Mouse (Mus musculus) kidney, adult 9 months (tissue): ENCODE measurements around the gene Donson.
A peak's percentile ranks its signal among the peaks of the same experiment; 100 is the strongest.
"Not testable (repeated sequence)": the region's sequence is repeated elsewhere in the genome, so short reads cannot be mapped to it uniquely, and the experiment has no call there.

Source experiments
- DNase-seq: peaks from one replicate; pipeline ENCODE4 v3.0.0; 2022

The Donson gene

DNA sequence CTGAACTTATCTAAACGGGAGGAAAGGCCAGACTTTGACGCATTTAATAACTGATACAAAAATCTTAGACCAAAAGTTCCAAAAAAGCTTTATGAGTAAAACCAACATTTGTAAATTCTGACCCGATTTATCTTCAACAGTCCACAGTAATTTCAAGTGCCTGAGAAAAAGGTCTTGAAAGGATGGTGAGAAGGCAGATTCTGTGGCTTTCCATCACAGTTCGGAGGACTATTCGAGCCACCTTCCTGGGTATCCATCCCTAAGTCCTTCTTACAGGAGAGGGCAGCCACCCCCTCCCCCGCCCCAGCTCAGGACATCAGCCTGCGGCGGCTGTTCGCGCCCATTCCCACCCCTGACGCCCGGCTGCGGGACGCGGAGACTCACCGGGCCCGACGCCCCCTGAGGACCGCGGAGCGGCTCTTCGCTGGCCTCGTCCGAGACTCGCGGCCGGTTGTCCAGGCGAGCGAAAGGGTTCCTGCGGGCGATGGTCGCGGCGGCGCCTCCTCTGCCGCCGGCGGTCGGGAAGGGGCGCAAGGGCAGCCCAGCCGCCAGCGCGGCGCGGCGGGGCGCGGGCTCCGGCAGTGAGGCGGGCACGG, 449 bp downstream of the Donson start:
- no peak for DNase-seq

DNA sequence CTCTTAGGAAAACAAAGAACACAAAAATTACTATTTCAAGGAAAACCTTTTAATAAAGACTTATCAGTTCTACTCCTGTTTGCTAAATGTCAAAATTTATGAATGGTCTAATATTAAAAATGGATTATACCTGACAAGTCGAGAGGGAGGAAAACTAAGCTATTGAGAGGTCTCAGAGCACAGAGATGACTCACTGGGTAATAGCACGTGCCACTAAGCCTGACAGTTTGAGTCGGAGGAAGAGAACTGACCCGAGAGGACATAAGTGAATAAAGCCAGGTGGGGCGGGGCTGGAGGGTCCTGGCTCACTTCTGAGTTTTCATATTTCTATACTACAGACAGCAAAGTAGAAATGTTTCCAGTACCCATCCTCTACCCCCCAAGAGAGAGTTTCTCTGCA, 2.2 kb downstream of the Donson start:
- no peak for DNase-seq

DNA sequence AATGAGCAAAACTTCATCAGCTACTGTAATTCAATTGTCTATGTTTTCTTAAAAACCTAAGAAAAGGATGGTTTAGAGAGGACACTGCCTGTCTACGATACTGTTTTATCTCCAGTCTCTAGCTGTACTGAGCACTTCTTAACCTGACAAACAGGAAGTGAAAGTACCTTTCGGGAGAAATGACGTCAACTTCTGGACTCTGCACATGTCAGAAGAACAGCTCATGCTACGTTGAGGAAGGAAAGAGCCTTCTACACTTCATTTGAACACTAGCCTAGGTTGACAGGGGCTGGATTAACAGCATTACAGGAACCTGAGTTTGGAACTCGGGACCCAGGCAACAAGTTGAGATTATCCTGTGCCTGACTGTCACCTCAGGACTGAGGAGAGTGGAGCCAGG, 3.0 kb downstream of the Donson start:
- no peak for DNase-seq

DNA sequence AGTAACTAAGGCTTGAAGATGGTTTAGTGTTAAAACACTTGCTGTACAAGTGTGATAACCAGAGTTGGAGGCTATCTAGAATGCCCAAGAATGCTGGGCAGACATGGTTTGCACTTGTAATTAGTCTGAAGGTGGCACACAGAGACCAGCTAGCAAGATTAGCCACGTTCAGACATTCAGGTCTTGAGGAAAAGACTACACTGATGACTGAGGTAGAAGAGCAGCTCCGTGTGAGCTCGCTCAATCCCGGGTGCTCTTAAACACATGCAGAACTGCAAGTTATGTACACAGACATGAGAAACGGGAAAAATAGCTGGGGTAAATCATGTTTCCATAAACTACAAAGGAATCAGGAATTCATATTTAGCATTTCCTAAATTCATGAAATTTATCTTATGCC, 7.9 kb downstream of the Donson start:
- no peak for DNase-seq

DNA sequence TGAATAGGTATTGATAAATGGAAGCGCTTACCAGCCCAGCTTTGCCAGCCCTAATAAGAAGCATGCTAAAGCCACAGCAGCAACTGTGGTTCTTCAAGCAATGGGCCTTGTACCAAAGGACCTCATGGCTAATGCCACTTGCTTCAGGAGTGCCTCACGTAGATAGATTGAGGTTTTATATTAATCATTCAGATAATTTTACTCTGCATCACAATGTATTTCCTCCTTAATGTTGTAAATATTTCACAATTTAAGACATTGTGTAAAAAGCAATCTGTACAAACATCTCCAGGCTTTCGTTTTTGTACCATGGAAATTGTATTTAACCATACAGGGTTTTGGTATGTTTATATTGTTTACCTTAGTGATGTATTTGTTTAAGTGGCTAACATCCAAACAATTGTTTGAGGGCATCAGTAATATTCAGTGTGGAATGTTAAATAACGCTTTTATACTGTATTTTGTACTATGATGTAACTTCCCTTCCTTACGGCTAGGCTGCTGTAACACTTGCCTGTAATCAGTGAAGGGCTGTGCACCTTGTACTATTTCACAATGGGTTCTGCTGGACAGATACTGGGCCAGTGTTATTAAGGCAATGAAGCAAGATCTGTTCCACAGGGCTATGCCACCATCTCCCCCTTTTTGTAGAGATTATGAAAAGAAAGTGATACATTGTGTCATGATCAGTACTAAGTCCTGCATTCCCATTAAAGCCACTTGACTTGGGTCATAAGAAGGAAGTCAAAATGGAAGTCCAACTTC, 10.2 kb downstream of the Donson start:
- no peak for DNase-seq

DNA sequence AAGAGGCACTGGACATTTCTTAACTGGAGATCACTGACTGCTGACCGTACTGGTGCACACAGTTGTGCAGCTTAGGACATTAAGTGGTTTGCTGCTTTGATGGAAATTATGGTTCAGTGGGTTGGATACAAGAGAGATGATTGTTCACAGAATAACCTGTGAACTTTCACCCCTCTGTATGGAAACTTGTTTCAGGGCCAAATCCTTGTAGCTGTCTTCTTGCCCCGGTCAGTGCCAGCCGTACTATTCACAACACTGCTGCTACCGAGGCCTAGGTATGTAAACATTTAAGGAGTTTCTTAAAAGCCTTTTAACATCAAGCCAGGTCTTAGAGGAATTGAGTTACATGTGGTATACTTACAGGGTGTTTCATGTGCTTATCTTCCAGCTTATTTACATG, 14.1 kb downstream of the Donson start:
- peak; percentile 51 for DNase-seq

DNA sequence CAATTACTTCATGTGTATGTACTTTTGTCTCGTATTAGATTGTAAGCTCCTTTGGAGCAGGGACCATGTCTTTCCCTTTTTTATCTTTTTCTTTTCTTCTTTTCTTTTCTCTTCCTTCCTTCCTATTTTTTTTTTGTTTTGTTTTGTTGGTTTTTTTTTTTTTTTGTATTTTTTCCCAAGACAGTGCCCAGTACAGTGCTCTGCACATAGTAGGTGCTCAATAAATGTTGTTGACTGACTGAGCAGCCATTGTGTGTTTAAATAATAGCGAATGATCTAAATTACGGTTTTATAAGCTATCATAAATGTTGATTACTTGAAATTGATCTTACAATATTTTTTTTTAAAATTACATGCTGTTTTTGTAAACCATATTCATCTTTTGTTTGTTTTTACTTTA, 24.8 kb downstream of the Donson start:
- no peak for DNase-seq

DNA sequence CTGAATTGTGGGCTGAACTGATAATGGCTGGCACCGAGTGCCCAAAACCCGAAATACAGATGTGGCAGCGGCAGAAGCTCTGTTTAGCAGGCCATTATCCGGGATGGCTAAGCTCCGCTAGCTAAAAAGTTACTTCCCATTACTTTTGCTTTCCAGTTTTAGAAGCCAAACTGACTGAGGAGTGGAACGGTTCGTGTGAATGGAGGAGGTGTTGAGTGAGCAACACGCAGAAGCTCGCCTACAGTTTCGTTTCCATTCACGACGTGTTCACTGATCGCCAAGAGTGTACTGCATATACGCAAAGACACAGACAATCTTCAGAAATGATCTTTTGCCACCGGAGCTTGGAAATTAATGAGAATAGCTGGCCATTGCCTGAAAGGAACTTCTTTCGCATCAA, 26.2 kb downstream of the Donson start:
- DNase-seq: no peak

DNA sequence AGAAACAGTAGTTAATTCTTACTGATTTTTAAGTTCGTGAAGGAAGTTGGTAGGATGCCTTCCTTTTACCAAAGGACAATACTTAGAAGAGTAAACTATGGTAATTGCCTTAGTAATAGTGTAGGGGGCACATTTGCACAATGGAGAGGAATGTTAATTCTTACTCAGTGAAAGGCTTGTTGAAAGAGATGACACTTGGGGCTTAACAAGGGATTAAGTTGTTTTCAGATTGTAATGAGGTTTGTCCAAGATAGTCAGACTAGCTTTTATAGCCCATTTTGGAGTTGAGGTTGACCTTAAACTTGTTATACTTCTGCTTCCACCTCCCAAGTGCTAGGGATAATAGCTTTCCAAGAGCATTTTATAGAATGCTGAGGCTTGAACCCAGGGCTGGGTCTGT, 27.2 kb downstream of the Donson start:
- DNase-seq: no peak

DNA sequence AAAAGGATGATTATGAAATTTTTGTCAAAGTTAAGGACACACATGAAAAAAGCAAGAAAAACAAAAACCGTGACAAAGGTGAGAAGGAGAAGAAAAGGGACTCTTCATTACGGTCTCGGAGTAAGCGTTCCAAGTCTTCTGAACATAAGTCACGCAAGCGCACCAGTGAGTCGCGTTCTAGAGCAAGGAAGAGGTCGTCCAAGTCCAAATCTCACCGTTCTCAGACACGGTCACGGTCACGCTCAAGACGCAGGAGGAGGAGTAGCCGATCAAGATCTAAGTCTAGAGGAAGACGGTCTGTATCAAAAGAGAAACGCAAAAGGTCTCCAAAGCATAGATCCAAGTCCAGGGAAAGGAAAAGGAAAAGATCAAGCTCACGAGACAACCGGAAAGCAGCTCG, 28.8 kb downstream of the Donson start:
- no peak for DNase-seq

DNA sequence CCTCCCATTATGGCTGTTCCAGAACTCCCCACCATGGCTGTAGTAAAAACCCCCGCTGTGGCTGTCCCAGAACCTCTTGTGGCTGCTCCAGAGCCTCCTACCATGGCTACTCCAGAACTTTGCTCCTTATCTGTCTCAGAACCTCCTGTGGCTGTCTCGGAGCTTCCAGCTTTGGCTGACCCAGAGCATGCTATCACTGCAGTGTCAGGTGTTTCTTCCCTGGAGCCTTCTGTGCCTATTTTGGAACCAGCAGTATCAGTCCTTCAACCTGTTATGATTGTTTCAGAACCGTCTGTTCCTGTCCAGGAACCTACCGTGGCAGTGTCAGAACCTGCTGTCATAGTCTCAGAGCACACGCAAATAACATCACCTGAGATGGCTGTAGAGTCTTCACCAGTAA, 30.1 kb downstream of the Donson start:
- DNase-seq: no peak

DNA sequence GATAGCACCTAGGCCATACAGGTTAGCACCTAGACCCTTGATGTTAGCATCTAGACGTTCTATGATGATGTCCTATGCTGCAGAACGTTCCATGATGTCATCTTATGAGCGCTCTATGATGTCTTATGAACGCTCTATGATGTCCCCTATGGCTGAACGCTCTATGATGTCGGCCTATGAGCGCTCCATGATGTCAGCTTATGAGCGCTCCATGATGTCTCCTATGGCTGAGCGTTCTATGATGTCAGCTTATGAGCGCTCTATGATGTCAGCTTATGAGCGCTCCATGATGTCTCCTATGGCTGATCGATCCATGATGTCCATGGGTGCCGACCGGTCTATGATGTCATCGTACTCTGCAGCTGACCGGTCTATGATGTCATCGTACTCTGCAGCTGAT, 31.3 kb downstream of the Donson start:
- no peak for DNase-seq

DNA sequence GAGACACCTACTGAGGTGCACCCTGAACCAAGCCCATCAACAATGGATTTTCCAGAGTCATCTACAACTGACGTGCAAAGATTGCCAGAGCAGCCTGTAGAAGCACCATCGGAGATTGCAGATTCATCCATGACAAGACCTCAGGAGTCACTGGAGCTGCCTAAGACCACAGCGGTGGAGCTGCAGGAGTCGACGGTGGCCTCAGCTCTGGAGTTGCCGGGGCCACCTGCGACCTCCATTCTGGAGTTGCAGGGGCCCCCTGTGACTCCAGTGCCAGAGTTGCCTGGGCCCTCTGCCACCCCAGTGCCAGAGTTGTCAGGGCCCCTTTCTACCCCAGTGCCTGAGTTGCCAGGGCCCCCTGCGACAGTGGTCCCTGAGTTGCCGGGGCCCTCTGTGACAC, 33.3 kb downstream of the Donson start:
- DNase-seq: no peak

DNA sequence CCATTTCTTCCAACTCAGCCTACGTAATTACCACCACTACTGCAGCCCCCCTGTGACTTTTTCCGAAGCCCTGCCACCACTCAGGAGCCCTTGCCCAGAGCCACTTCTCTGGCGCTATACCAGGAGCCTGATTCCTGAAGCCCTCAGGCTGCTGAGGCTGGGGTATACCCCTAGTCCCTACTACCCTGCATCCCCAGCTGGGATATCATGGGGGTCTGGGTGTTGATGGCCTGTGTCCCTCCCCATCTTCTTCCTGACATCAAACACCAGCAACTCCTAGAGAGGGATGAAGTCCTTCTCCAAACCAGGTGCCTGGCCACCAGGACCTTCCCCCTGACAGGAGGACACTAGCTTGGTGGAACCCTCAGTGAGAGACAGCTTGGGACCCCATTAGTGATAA, 36.4 kb downstream of the Donson start:
- no peak for DNase-seq

DNA sequence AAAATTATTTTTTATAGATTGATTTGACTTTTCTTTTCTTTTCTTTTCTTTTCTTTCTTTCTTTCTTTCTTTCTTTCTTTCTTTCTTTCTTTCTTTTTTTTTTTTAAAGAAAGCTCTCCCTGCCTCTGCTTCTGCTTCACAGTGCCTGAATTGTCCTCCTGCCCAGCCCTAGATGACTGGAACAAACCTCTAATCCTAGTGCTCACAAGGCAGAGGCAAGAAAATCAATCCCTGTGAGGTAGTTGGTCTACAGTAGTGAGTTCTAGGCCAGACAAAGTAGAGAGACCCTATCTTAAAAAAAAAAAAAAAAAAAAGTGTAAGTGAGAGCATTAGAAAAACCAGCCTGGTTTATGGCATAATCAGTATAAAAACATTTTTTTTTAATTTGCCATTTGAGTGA, 38.8 kb downstream of the Donson start:
- DNase-seq: no peak

DNA sequence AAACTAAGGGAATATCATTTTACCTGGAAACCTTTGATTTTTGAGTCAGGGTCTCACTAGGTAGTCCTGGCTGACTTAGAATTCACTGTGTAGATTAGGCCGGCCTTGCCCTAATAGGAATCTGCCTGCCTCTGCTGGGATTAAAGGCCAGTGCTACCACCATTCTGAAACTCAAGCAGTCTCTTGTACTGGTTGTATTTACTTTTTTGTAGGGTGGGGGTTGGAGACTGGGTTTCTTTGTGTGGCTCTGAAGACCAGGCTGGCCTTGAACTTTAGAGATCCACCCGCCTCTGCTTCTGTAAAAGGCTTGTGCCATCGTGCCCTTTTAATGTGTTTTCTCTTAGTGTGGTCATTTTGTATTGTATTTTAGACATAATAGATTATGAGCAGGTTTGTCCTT, 39.3 kb downstream of the Donson start:
- DNase-seq: no peak

DNA sequence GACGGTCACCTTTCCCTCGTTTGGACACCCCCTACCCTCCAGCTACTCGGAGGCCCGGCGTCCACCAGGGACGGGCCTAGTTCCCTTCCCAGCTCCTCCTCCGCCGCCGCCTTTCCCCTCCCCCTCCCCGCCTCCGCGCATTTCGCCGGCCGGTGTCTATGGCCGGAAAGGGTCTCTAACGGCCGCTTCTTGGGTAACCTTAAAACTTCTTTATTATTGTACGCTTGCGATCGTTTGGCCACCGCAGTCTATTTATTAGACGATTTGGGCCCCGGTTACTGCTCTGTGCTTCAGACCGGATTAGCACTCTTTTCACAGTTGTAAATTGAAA, 40.4 kb downstream of the Donson start:
- peak; percentile 76 for DNase-seq

DNA sequence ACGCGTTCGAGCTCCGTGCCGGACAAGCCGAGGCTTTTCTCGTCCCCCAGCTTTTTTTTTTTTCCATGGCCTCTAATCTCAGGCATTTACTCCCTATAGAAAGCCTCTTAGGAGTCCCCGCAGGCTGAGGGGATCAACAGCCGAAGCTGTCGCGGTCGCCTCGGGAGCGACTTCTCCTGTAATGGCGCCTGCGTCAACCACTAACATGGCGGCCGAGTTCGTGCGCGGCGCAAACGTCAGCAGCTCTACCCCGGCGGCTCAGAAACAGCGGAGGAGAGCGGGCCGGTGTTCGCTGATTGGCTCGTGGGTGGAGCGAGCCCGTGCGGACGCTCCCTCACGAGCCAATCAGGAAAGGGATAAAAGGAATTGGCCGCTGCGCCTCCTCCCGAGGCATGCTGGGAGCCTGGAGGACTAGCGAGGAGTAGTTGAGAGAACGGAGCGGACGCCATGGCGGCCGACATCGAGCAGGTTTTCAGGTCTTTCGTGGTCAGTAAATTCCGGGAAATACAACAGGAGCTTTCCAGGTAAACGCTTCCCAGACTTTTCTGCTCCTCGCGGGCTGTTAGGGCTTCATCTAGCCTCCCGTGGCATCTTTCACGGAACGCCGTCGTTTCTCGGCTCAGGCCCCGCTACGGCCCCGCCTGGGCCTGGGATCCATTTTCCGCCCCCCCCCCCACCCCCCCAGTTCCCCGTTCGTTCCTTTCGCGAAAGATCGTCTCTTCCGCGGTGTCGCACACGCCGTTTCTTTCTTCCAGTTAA, 40.9 kb downstream of the Donson start, which contains the start of gene Son:
TSS of gene Son (plus strand) at position 46 of the 759 bp plus-strand sequence.
- peak; percentile 98 for DNase-seq

DNA sequence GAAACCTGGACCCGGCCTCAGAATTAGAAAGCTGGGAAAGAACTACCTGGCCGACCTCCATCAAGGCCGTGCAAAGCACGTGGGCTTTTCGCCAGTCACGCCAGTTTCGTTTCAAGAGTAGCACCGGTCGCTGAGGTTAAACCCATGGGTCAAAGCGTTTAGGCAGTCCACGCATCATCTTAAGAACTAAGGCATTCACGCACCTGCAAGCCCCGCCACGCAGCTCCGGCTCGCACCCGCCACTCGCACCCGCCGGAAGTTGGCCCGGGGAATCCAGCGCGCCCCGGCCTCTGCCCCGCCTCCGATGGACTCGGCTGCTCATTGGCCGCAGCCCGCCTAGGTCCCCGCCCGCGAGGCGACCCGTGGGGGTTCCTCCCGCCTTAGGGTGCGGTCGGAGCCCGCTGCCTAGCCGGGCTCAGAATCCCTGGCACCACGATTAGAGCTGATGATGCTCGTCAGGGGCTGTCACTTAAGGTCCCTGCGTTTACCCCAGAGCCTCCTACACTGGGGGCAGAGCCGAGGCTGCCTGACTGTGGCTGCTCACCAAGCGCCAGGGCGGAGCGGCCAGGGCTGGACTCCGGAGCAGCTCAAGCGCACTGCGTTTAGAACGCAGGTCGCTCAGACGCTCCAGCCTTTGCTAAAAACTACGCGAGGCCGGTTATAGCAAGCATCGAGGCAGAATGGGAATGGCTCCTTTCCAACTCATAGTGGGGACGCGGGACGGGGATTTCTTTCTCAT, 41.7 kb downstream of the Donson start, which contains the start of gene Gart:
TSS of gene Gart (minus strand) at position 272 of the 739 bp plus-strand sequence.
- peak; percentile 95 for DNase-seq

DNA sequence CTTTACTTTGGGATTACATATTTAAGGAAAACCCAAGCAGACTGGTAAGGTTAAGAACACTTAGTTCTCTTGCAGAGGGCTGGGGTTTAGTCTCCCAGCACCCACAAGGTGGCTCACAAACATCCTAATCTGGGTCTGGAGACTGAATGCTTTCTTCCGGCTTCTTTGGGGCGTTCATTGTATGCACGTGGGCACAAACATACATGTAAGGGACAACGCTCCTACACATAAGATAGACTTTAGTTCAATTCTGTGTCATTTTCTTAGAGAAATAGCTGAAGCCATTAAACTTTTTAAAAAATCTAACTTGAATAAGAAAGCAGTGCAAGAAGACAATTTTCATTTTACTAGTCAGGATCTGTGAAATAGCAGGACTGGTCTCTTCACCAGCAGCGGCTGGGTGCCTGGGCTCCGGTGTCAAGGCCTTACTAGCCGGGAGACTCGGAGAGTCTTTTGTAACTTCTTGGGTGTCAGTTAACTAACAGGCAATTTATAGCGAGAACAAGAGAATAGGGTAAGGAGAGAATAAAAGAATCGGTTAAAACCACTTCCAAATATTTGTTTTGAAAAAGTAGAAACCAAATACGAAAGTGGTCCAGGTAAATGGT, 42.5 kb downstream of the Donson start:
- DNase-seq: peak; percentile 25

DNA sequence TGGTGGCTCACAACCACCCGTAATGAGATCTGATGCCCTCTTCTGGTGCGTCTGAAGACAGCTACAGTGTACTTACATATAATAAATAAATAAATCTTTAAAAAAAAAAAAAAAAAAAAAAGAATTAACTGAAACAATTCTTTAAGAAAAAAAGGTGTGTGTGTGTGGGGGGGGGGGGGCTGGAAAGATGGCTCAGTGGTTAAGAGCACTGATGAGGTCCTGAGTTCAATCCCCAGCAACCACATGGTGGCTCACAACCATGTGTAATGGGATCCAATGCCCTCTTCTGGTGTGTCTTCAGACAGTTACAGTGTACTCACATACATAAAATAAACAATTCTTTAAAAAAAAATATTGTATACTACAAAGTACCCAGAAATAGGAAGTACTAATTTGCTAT, 43.1 kb downstream of the Donson start:
- DNase-seq: not testable (repeated sequence)

DNA sequence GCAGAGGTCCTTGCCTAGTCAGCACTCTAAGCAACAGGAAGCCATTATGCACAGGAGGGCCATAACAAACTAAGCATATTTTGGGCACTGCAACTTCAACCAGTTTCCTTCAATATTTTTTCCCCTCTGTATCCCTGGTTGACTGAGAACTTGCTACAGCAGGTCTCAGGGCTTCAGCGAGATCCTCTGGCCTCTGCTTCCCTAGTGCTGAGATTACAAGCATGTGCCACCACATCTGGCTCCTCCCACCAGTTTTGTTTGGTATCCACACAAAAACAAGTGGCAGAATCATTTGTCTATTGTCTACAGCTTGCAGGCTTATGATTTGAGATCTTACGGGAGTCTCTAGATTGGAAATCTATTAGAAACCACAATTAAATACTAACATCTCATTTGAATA, 43.7 kb downstream of the Donson start:
- no peak for DNase-seq

DNA sequence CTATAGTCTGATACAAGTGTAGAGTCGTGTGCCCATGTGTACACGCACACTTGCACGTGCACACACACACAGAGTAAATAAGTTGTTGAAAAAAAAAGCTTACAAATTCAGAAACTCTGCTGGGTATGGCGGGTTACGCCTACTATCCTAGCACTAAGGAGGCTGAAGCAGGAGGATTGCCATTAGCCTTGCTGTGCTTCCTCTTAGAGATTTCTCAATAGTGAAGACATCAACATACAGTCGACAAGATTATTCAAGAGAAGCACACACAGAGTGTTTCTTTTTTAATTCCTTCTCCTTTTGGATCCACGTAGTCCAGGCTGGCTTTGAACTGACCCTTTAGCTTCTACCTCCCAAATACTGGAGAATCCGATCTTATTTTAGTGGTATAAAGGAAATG, 48.4 kb downstream of the Donson start:
- DNase-seq: no peak
